Mouse (Mus musculus) thymus, postnatal 10 days (tissue): ENCODE measurements around the gene Chst5.
"Not testable (repeated sequence)": the region's sequence is repeated elsewhere in the genome, so short reads cannot be mapped to it uniquely, and the experiment has no call there.

Experiments used
- DNase-seq, 2 experiments: peaks; one replicate each; pipeline ENCODE4 v3.0.0; 2021; ENCODE audit warnings: low spot score in 2 of 2

Gene Chst5

DNA sequence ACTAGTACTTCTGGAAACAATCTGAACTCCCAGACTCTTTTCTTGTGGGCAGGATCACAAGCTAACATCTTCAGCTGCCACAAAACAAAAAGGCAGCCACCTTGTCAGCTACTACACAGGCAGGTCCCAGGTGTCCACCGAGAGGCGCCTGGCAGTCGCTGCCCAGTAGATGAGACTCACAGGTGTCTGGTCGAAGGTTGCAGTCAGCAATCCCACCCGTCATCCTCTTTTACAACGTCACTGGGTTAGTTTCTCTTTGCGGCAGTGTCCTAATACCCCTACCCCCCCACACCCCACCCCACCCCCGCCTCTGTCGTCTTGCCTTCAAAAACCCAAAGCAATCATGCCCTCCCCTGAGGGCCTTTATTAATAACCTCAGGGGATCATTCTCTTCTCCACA, 34.5 kb downstream of the Chst5 start:
- DNase-seq, result peak in 1 of 2 experiments; percentile 12

DNA sequence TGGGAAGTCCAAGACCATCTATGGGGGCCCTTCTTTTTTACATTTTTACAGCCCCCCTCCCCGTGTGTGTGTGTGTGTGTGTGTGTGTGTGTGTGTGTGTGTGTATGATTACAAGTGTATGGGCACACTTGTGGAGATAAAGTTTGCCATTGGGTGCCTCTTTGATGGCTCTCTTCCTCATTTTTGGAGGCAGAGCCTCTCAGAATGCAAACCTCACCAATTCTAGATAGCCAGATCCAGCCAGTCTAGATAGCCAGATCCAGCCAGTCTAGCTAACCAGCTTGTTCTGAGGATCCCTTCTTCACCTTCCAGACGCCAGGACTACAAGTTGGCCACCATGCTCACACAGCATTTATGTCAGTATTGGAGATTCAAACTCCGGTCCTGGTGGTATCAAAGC, 39.0 kb downstream of the Chst5 start:
- no peak for DNase-seq

DNA sequence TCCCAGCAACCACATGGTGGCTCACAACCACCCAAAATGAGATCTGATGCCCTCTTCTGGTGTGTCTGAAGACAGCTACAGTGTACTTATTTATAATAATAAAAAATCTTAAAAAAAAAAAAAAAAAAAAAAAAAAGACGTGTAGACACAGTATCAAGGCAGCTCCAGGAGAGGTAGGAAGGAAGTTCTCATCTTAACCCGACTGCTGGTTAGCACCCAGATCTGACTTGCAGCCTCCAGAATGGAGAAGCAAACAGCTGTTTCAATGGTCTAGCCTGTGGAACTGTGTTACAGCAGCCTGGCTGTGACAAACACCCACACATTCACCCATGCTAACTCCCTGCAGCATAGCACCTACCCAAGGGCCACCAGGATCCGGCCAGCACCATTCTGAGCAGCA, 39.9 kb downstream of the Chst5 start:
- no peak for DNase-seq

DNA sequence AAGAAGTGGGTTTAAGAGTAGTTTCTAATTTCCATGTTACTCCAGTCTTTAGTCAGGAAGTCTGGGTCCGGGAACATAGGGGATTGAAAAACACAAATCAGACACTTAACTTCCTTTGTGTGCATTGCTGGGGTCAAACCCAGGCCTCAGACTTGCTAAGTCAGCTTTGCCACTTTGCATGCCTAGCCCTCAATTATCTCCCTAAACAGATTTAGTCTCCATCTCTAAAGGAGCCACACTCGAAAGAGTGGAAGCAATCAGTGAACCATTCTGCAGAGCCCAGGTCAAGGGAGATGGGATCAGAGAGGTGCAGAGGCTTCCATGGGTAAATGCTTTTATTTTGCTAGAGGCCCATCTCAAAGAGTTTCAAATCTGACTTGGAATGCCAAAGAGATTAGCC, 41.6 kb downstream of the Chst5 start:
- DNase-seq, result no peak

DNA sequence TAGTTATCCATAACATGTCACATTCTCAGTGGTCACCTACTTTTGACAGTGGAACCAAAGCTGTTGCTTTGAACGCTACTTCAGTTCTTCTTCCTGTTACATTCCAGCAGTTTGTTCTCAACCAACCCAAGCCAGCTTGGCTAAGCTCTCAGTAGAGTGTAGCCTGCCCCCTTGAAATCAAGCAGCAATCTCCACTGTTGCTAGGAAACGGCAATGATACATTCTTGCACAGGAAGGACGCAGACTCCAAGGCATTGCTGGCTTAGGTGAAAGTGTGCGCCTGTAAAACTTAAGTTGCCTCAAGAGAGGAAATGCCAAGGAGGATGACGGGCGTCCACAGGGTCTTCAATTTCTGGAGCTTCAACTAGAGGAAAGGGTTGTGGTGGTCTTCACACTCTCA, 44.4 kb downstream of the Chst5 start:
- DNase-seq, result no peak

DNA sequence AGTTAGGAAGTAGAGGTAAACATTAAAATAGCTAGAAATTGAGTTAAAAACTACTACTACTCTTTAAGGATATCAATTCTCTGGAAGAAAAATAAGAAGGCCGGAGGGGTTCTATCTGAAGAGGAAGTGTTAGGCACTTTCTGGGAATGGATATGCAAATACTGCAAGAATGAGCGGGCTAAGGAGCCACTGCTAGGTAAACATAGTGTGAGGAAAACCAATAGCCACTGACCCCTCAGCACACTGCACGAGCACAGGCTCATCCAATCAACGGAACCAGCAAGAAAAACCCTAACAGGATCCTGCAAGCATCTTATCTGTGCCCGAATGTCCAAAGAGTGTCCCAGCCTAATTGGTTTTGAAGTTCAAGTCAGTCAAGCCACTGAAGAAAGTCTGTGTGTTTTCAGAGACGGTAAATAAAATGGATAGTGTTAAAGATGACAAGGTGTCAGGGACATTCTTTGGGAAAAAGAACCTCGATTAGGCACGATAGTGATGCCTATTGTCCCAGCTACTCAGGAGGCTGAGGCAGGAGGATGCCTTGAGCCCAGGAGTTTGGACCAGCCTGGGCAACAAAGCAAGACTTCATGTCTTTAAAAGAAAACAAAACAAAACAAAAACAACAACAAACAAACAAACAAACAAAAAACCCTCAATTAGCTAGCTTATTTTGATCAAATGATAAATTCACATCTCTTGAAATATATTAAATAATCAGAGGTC, 45.0 kb downstream of the Chst5 start:
- no peak for DNase-seq

DNA sequence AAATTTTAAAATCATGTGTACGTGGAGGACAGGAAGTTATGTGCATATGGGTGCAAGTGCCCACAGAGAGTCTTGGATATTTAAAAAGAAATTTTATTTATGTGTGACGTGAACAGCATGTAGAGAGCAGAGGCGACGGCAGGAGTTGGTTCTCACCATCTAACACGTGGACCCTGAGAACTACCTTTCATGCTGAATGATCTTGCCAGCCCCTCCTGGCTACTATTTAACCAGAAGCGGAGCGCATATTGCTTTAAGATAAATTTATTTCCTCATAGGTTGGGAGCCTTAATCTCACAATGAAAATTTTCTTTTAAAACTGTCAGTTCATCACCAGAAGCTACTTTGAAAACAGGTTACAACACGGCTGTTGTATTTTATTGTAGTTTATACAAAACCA, 45.6 kb downstream of the Chst5 start:
- no peak for DNase-seq

DNA sequence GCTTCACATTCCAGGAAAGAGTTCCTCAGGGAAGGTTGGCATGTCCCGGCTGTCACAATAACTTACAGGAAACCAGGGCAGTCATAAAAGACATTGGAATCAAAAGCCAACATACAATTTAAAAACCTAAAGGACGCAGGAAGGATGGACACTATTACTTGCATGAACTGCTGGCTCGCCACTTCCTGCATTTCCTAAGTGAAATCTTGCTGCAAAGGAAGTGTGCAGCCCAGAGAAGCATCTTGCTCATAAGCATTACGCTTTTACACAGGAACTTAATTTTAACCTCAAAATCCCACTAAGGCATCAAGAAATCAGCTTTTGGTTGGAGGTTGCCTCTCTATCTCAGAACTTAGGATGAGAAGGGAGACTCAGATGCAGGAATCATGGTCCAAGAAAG, 47.0 kb downstream of the Chst5 start:
- DNase-seq, result no peak

DNA sequence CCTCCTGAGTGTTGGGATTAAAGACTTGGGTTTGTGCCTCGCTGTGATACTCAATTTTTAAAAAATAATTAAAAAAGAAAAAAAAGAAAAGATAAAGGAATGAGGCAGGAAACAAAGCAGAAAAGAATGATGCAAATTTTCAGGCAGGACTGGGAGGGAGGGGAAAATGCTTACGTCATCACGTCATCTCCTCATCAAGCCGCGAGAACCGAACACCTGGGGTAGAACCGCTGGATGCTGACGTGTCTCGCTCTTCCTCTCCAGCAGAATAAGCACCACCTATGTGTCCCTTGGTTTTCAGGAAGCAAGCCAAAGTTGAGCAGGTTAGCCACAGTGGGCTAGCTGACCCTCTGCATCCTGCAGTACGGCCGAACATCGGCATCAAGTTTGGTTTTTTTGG, 54.3 kb downstream of the Chst5 start:
- no peak for DNase-seq

DNA sequence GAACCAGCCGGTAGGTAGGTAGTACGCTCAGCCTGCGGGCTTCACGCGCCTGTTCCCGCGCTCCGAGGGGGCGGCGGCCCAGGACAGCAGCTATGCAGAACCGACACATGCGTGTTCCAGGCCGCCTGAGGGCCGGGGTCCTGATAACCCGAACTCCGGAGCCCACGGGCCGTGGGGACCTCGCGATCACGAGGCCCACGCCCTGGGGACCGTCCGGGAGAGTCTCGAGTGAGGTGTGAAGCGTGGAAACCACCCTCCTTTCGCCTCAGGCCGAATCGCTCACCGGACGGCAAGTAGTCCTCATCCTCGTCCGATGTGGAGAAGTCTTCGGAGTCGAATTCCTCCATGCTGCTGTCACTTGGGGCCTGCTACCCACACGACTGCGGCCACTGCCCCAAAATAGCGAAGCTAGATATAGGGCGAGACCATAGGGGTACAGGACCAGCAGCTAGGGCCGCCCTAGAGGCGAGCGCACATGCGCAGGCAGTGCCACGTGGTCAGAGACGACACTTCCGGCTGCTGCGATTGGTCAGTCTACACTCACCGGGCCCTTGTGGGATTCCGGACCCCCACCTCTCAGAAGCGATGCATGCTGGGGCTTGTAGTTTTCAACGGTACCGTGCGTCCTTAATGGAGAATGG, 56.3 kb downstream of the Chst5 start, which contains the start of gene Cfdp1:
TSS of gene Cfdp1 (minus strand) at position 431 of the 641 bp plus-strand sequence.
- peak; percentile 93 to 94 for DNase-seq

DNA sequence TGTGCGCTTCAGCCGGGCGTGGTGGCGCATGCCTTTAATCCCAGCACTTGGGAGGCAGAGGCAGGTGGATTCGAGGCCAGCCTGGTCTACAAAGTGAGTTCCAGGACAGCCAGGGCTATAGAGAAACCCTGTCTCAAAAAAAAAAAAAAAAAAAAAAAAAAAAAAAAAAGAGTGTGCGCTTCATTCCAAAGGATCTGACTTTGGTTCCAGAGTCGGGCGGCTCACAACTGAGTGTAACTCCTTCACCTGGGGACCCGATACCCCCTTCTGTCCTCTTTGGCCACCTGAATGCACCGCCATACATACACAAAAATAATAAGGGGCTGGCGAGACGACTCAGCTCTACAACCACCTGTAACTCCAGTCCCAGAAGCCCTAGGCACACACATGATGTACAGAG, 57.0 kb downstream of the Chst5 start:
- DNase-seq, result not testable (repeated sequence)

DNA sequence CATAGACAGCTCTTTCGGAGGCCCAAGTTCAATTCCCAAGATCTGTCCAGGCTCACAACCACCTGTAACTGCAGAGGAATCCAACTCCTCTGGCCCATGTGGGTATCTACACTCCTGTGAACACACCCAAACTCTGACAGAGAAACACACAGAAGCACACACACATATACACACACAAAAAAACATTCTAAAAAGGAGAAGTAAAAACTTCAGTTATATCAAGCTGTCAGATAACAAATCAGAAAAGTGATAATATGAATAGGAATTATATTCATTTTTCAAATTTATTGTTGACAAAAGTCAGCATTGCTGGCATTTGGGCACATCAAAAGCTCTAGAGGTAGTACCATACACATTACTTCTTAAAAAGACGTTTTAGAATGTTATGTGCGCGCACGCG, 63.5 kb downstream of the Chst5 start:
- DNase-seq, result no peak
